Mouse (Mus musculus): Measurements from ENCODE around the gene Zbtb5. TPM values are rescaled to one million over a fixed set of nuclear protein-coding genes. Genes with fewer than 3 reads are reported as not detected.
"Not testable (repeated sequence)": the region's sequence is repeated elsewhere in the genome, so short reads cannot be mapped to it uniquely, and the experiment has no call there.

Gene Zbtb5
- polyA plus RNA-seq (2015; fragmentation: Nextera tagmentation; extraction: Ambion mirVana) = 39.6 and 41.7 TPM in 2 replicates

DNA sequence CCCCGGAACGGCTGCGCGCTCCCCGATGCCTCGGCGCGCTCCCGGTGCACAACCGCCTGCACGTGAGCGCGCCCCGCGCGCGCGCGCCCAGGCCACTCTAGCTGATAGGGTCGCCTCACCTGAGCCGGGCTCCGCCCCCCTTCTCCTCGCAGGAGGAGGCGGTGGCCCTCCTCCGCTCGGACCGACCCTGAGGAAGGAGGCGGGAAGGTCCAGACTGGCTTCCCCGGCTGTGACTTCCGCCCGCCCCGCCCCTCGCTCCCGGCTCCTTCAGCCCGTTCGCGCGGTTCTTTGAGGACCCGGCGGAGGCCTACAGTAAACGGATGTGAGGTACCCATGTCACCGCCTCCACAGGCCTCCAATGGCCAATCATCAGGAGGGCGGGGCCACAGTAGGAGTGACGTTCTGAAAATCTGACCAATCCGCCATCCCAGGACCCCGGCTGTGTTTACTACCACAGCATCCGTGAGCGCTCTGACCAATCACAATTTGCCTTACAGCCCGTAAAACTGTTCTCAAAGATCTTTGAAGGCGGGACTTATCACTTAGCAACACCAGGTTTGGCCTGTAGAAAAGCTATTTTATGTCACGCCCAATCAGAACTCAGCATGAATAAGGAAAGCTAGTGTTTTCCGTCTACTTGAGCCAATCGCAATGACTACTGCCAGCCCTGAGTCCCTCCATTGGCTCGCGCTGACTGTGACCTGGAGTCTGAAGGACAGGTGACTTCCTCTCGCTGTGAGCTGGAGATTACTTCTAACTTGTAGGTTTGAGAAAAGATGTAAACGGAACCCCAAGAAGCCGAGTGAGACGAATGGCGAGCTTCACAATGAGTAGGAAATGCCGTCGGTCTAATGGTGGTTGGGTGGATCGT, at the start of gene Zbtb5:
Gene Zbtb5 (minus strand): TSS at position 308 of the 871 bp plus-strand sequence.
- under 1% methylated on average over 62 of the region's 63 CpGs for WGBS
- H3K36me3 ChIP-seq = no peaks in the 10 kb centered on the region
- peak within 1 kb of the TSS; percentile 97 for H3K27ac ChIP-seq (replicated peaks)
- peaks cover 26% of the 10 kb centered on the region for H3K4me1 ChIP-seq (replicated peaks)
- peak within 1 kb of the TSS; percentile 64 for H3K4me3 ChIP-seq
- H3K4me2 ChIP-seq = peak within 1 kb of the TSS; percentile 75
- no peaks in the 10 kb centered on the region for H3K27me3 ChIP-seq
- no peaks in the 10 kb centered on the region for H3K9me3 ChIP-seq
- peak within 1 kb of the TSS; percentile 83 for H3K9ac ChIP-seq
- peak; percentile 99 for ATAC-seq (ENCODE audit: low FRiP score, low read depth)

DNA sequence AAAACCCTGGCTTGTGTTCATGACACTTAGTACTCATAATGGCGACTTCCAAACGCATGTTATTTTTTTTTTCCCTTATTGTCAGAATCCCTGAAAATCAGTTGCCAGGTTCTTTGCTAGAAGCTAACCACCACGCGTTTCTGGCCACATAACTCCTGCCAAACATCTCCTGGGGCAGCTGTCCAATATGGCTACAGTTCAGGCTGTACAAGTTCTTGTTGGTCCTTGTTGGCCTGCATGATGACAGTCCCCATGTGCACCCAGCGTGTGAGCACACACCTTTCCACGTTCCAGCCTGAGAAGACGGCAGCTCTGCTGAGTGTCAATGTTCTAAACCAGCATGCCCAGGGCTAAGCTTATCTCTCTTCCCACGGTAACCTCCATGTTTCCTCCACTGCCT, 43.2 kb upstream of the Zbtb5 start:
- H3K4me2 ChIP-seq = no peak overlapping the region
- 85% methylated on average over 8 of the region's 8 CpGs for WGBS
- no peak overlapping the region for H3K27ac ChIP-seq (replicated peaks)
- no peaks in the 10 kb centered on the region for H3K27me3 ChIP-seq
- no peaks in the 10 kb centered on the region for H3K4me1 ChIP-seq (replicated peaks)
- peaks cover 38% of the 10 kb centered on the region for H3K36me3 ChIP-seq
- H3K4me3 ChIP-seq = no peak overlapping the region
- ATAC-seq (ENCODE audit: low FRiP score, low read depth) = no peak
- no peak overlapping the region for H3K9ac ChIP-seq
- H3K9me3 ChIP-seq = no peaks in the 10 kb centered on the region

DNA sequence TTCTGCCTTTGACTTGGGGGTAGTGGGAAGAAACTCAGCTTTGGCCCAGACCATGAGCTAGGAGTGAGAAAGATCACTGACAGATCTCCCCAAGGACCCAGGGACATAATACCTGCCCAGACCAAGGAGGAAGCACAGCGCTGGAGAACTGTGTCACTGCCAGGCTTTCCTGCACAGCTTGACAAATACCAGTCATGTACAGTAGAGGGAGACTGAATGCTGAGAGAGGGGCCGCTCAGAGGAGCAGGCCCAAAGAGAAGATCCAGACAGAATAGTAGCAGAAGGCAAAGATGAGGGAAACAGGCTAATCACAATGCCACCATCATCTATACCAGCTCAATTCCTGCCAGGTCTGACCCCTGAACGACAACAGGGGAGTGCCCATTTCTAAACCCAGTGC, 42.6 kb upstream of the Zbtb5 start:
- 58% methylated on average over 3 of the region's 3 CpGs for WGBS
- H3K4me2 ChIP-seq = no peak overlapping the region
- H3K27ac ChIP-seq (replicated peaks) = no peak overlapping the region
- H3K27me3 ChIP-seq = no peaks in the 10 kb centered on the region
- H3K36me3 ChIP-seq = peaks cover 33% of the 10 kb centered on the region
- no peaks in the 10 kb centered on the region for H3K4me1 ChIP-seq (replicated peaks)
- ATAC-seq (ENCODE audit: low FRiP score, low read depth) = peak; percentile 56; the same call in 1 of the 2 replicates
- H3K9ac ChIP-seq = no peak overlapping the region
- no peaks in the 10 kb centered on the region for H3K9me3 ChIP-seq
- no peak overlapping the region for H3K4me3 ChIP-seq

GRCm38 (mm10) chr4:45047956-45048355, 35.7 kb upstream of the Zbtb5 start:
- WGBS = 72% methylated on average over 9 of the region's 9 CpGs
- H3K36me3 ChIP-seq = peaks cover 28% of the 10 kb centered on the region
- H3K9ac ChIP-seq = no peak overlapping the region
- H3K4me3 ChIP-seq = no peak overlapping the region
- H3K9me3 ChIP-seq = no peaks in the 10 kb centered on the region
- H3K4me1 ChIP-seq (replicated peaks) = no peaks in the 10 kb centered on the region
- peak overlapping the region; percentile 36; the same call in 1 of the 2 replicates for H3K27ac ChIP-seq (replicated peaks)
- H3K27me3 ChIP-seq = no peaks in the 10 kb centered on the region
- no peak overlapping the region for H3K4me2 ChIP-seq
- ATAC-seq (ENCODE audit: low FRiP score, low read depth) = no peak

- H3K36me3 ChIP-seq = peaks cover 32% of the 10 kb centered on the region
- no peak overlapping the region for H3K4me2 ChIP-seq
- 82% methylated on average over 9 of the region's 9 CpGs for WGBS
- peak overlapping the region; percentile 36; the same call in 1 of the 2 replicates for H3K27ac ChIP-seq (replicated peaks)
- no peaks in the 10 kb centered on the region for H3K27me3 ChIP-seq
- no peak for ATAC-seq (ENCODE audit: low FRiP score, low read depth)
- H3K9me3 ChIP-seq = no peaks in the 10 kb centered on the region
- H3K4me1 ChIP-seq (replicated peaks) = no peaks in the 10 kb centered on the region
- no peak overlapping the region for H3K4me3 ChIP-seq
- H3K9ac ChIP-seq = no peak overlapping the region
These were observed 35.2 kb upstream of the Zbtb5 start for GRCm38 (mm10) chr4:45047286-45047887.

GRCm38 (mm10) chr4:45046679-45047078, 34.5 kb upstream of the Zbtb5 start:
- no peak overlapping the region for H3K9ac ChIP-seq
- no peak overlapping the region for H3K4me3 ChIP-seq
- H3K27me3 ChIP-seq = no peaks in the 10 kb centered on the region
- H3K27ac ChIP-seq (replicated peaks) = no peak overlapping the region
- H3K36me3 ChIP-seq = peaks cover 33% of the 10 kb centered on the region
- no peak for ATAC-seq (ENCODE audit: low FRiP score, low read depth)
- H3K4me2 ChIP-seq = no peak overlapping the region
- H3K9me3 ChIP-seq = no peaks in the 10 kb centered on the region
- 93% methylated on average over 5 of the region's 5 CpGs for WGBS
- no peaks in the 10 kb centered on the region for H3K4me1 ChIP-seq (replicated peaks)

DNA sequence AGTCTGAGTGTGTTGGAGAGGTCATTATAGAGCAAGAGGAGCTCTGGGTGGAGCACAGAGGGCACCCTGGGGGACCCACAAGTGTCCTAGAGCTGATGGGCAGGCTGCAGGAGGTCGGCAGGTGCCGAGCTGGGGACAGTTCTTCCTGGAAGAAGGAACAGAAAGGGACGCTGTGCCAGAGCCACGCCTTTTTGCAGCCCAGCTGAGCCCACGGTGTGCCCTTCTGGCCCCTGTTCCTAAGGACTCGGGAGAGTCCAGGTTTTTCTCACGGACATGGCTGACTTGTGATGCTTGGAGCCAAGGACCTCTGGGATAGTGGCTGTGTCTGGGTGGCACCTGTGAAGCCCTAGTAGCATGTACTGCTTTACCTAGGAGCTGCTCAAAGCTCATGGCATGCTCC, 28.6 kb upstream of the Zbtb5 start:
- Histone ChIP-seq H3K9ac (no peak overlapping the region), H3K27me3 (no peaks in the 10 kb centered on the region), H3K9me3 (no peaks in the 10 kb centered on the region), H3K4me1 (replicated peaks) (no peaks in the 10 kb centered on the region), H3K4me3 (no peak overlapping the region), H3K27ac (replicated peaks) (no peak overlapping the region), H3K36me3 (peaks cover 49% of the 10 kb centered on the region), H3K4me2 (no peak overlapping the region)
- ATAC-seq (ENCODE audit: low FRiP score, low read depth) = no peak
- 85% methylated on average over 7 of the region's 7 CpGs for WGBS

DNA sequence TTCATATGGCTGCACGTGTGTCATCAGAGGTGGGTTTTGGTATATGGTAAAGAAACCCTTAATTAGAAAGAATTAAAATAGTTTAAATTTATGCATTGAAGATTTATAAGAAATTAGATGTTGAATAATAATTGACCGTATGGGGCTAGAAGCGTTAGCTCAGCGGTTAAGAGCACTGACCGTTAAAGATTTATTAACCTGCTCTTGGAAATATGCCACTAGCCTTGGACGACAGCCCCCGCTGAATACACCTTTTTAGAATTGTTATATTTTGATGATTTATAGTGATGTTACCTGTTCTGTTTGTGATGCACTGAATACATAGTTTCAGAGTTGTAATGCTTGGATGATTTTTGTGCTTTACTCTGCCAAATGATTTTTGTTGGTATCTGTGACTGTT, 27.3 kb upstream of the Zbtb5 start:
- not testable (repeated sequence) for H3K4me1 ChIP-seq (replicated peaks); H3K9ac ChIP-seq; H3K9me3 ChIP-seq; ATAC-seq (ENCODE audit: low FRiP score, low read depth); H3K4me2 ChIP-seq; H3K27me3 ChIP-seq; H3K4me3 ChIP-seq; H3K27ac ChIP-seq (replicated peaks)
- peaks cover 48% of the 10 kb centered on the region for H3K36me3 ChIP-seq
- 91% methylated on average over 7 of the region's 7 CpGs for WGBS

GRCm38 (mm10) chr4:45038879-45039278, 26.7 kb upstream of the Zbtb5 start:
- H3K36me3 ChIP-seq = peaks cover 54% of the 10 kb centered on the region
- H3K9ac ChIP-seq; H3K27me3 ChIP-seq; ATAC-seq (ENCODE audit: low FRiP score, low read depth); H3K4me1 ChIP-seq (replicated peaks); H3K27ac ChIP-seq (replicated peaks); H3K4me2 ChIP-seq; H3K4me3 ChIP-seq; H3K9me3 ChIP-seq: not testable (repeated sequence)
- 59% methylated on average over 8 of the region's 8 CpGs for WGBS

DNA sequence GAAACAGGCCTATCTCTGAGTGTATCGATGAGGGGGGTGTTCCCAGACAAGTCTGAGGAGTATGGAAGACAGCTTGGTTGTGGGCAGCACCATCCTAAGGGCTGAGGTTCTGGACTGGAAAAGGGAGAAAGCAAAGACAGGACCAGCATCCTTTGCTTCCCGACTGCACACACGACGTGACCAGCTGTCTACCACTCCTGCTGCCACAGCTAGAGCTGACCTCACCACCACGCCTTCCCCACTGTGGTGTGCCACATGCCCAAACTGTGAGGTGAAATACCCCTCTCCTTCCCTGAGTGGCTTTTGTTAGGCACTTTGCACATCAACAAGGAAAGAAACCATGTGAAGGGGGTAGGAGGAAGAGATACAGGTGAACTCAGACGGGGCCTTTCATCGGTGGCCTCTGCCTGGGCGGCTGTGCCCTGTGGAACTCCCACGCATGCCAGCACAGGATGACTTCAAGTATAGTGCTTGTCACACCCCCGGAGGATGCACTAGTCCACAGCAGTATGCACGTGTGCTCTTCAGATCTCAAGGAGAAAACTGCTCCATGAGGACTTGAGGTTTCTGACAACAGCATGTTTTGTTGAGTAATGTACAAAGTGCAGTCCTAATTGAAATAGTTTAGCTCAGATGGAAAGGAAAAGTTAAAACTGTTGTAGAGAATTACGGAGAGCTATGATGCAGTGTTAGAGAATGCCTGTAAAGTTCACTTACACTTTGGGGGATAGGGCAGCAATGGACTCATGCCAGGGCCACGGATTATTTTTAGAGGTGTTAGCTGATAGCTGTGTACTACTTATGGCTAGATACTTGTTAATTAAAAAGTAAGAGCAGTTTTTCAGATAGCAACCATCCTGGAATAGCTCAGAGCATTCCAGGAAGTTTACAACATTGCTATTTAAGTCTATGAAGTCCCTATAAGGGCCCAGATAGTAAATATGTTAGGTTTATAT, 25.5 kb upstream of the Zbtb5 start:
- Histone ChIP-seq H3K27ac (replicated peaks) (no peak overlapping the region), H3K9me3 (no peaks in the 10 kb centered on the region), H3K9ac (no peak overlapping the region), H3K36me3 (peaks cover 47% of the 10 kb centered on the region), H3K27me3 (no peaks in the 10 kb centered on the region), H3K4me3 (no peak overlapping the region), H3K4me2 (no peak overlapping the region), H3K4me1 (replicated peaks) (no peaks in the 10 kb centered on the region)
- WGBS = 93% methylated on average over 13 of the region's 13 CpGs
- no peak for ATAC-seq (ENCODE audit: low FRiP score, low read depth)

GRCm38 (mm10) chr4:45036571-45036970, 24.4 kb upstream of the Zbtb5 start:
- Histone ChIP-seq H3K4me1 (replicated peaks) (no peaks in the 10 kb centered on the region), H3K9ac (no peak overlapping the region), H3K36me3 (peaks cover 53% of the 10 kb centered on the region), H3K4me2 (no peak overlapping the region), H3K9me3 (no peaks in the 10 kb centered on the region), H3K4me3 (no peak overlapping the region), H3K27me3 (no peaks in the 10 kb centered on the region), H3K27ac (replicated peaks) (no peak overlapping the region)
- WGBS = 83% methylated on average over 5 of the region's 5 CpGs
- ATAC-seq (ENCODE audit: low FRiP score, low read depth) = no peak

Measured in hindbrain, embryonic 15.5 days (tissue).